Mouse (Mus musculus) spleen, adult 10 weeks (tissue): Measurements from ENCODE around the gene Dnah1. TPM values are rescaled to one million over a fixed set of nuclear protein-coding genes. Genes with fewer than 3 reads are reported as not detected.

Source experiments
- polyA plus RNA-seq: library from polyadenylated mRNA; stranded (reverse); fragments of 350-450 nt; fragmentation: Illumina TruSeq; extraction: RNeasy Lipid Tissue Mini Kit (QIAGEN cat#74804); gene quantifications from one replicate; pipeline ENCODE4 v1.2.3, GENCODE M21; 2015; ENCODE audit warnings: low replicate concordance; ENCODE audit not compliant: insufficient read depth

The Dnah1 gene
- polyA plus RNA-seq, result 0.15 TPM

GRCm38 (mm10) chr14:31323849-31324792 is at the start of gene Dnah1:
Dnah1 (minus strand) TSS chr14:31323896.

GRCm38 (mm10) chr14:31336369-31337155 is 12.9 kb upstream of the Dnah1 start, which contains the start of gene Capn7:
Capn7 (plus strand) TSS chr14:31336638.

GRCm38 (mm10) chr14:31251084-31251604 is 72.6 kb downstream of the Dnah1 start, which contains the start of the genes Phf7 and Bap1:
Phf7 (minus strand) TSS chr14:31251317.
Bap1 (plus strand) TSS chr14:31251450.

GRCm38 (mm10) chr14:31217666-31218065 is 106.0 kb downstream of the Dnah1 start, which contains the start of gene Sema3g:
Sema3g (plus strand) TSS chr14:31217860.

GRCm38 (mm10) chr14:31216846-31217245 is 106.8 kb downstream of the Dnah1 start, which contains the start of gene Nisch:
Nisch (minus strand) TSS chr14:31216946.

Other genes with a start within 250 kb of the Dnah1 start
- 17.8 TPM for gene Smim4, start 194.9 kb downstream of the Dnah1 start, polyA plus RNA-seq
- 3.0 TPM for gene Nt5dc2, start 192.8 kb downstream of the Dnah1 start, polyA plus RNA-seq
- 24.1 TPM for gene Stab1, start 155.3 kb downstream of the Dnah1 start, polyA plus RNA-seq
- 0.69 TPM for gene Tnnc1, start 115.6 kb downstream of the Dnah1 start, polyA plus RNA-seq
- 231 TPM for gene Nisch, start 107.0 kb downstream of the Dnah1 start, polyA plus RNA-seq
- gene Sema3g, start 106.0 kb downstream of the Dnah1 start, polyA plus RNA-seq, result 5.0 TPM
- gene Phf7, start 72.6 kb downstream of the Dnah1 start, polyA plus RNA-seq, result 18.6 TPM
- gene Bap1, start 72.4 kb downstream of the Dnah1 start, polyA plus RNA-seq, result 32.3 TPM
- 75.4 TPM for gene Capn7, start 12.7 kb upstream of the Dnah1 start, polyA plus RNA-seq
- gene Sh3bp5, start 112.2 kb upstream of the Dnah1 start, polyA plus RNA-seq, result 102 TPM
- 40.0 TPM for gene Eaf1, start 170.5 kb upstream of the Dnah1 start, polyA plus RNA-seq
- 57.1 TPM for gene Mettl6, start 171.1 kb upstream of the Dnah1 start, polyA plus RNA-seq